Mouse (Mus musculus): ENCODE data around the gene Tbata. TPM values are rescaled to one million over a fixed set of nuclear protein-coding genes. Genes with fewer than 3 reads are reported as not detected.

Tbata gene
- total RNA-seq (2021) (not detected), polyA plus RNA-seq (2012; rRNA removed) (not detected in 2 replicates)
- long read RNA-seq, partial matches to known transcripts: 0 of 1 reads
- long read RNA-seq, other reads (novel, unspliced or antisense): 1 of 1 reads

- no peak for DNase-seq
Measured at GRCm38 (mm10) chr10:61171654-61172053, at the start of gene Tbata. TSS of gene Tbata (plus strand) at chr10:61171954.

GRCm38 (mm10) chr10:61123276-61123913, 48.4 kb upstream of the Tbata start:
- DNase-seq: no peak

GRCm38 (mm10) chr10:61124462-61124861, 47.3 kb upstream of the Tbata start:
- no peak for DNase-seq

- no peak for DNase-seq
Measured at GRCm38 (mm10) chr10:61128701-61129365, 42.9 kb upstream of the Tbata start.

- DNase-seq: no peak
Measured at GRCm38 (mm10) chr10:61130959-61131358, 40.8 kb upstream of the Tbata start.

- no peak for DNase-seq
Measured at GRCm38 (mm10) chr10:61134041-61134440, 37.7 kb upstream of the Tbata start.

- DNase-seq: no peak
Measured at GRCm38 (mm10) chr10:61135226-61135839, 36.4 kb upstream of the Tbata start.

- DNase-seq: no peak
Measured at GRCm38 (mm10) chr10:61137567-61137966, 34.2 kb upstream of the Tbata start.

- DNase-seq: no peak
Measured at GRCm38 (mm10) chr10:61143343-61143742, 28.4 kb upstream of the Tbata start.

- no peak for DNase-seq
Measured at GRCm38 (mm10) chr10:61145766-61146118, 26.0 kb upstream of the Tbata start.

- peak; percentile 81 for DNase-seq
Measured at GRCm38 (mm10) chr10:61146119-61146806, 25.5 kb upstream of the Tbata start.

- no peak for DNase-seq
Measured at GRCm38 (mm10) chr10:61146807-61147156, 25.0 kb upstream of the Tbata start.

- DNase-seq: peak; percentile 97
Measured at GRCm38 (mm10) chr10:61147157-61148040, 24.4 kb upstream of the Tbata start, which contains the start of gene Sgpl1. TSS of gene Sgpl1 (minus strand) at chr10:61147703.

- no peak for DNase-seq
Measured at GRCm38 (mm10) chr10:61149476-61149875, 22.3 kb upstream of the Tbata start.

GRCm38 (mm10) chr10:61150616-61151015, 21.1 kb upstream of the Tbata start:
- peak; percentile 19 for DNase-seq

- DNase-seq: no peak
Measured at GRCm38 (mm10) chr10:61152131-61152530, 19.6 kb upstream of the Tbata start.

GRCm38 (mm10) chr10:61155611-61156010, 16.1 kb upstream of the Tbata start:
- DNase-seq: no peak

GRCm38 (mm10) chr10:61156453-61156852, 15.3 kb upstream of the Tbata start:
- DNase-seq: no peak

GRCm38 (mm10) chr10:61158594-61158993, 13.2 kb upstream of the Tbata start:
- no peak for DNase-seq

- DNase-seq: no peak
Measured at GRCm38 (mm10) chr10:61160089-61160488, 11.7 kb upstream of the Tbata start.

- DNase-seq: peak; percentile 71
Measured at GRCm38 (mm10) chr10:61160671-61161070, 11.1 kb upstream of the Tbata start.

GRCm38 (mm10) chr10:61162366-61162765, 9.4 kb upstream of the Tbata start:
- no peak for DNase-seq

Data from adrenal gland, adult 2 months (tissue).